Mouse (Mus musculus): ENCODE measurements at regions not wholly inside any gene's neighbourhood (a gene's known extent, or its start where the extent isn't known, plus 50 kb on each side); places are given as distances from the start of the nearest gene placed in this dataset.

GRCm38 (mm10) chr4:119050867-119051353, 57.6 kb upstream of the Slc2a1 start:
- no peak for TF ChIP-seq TCF3 (IDR thresholded peaks at IDR 0.05; ENCODE audit: insufficient read length, low read depth)
- no peak for TF ChIP-seq SRF (IDR thresholded peaks at IDR 0.05; ENCODE audit: control insufficient read depth, insufficient read length, low read depth)
- TF ChIP-seq MAX (IDR thresholded peaks at IDR 0.05; ENCODE audit: low read depth): no peak
- no peak for TF ChIP-seq REST (IDR thresholded peaks at IDR 0.05; ENCODE audit: insufficient read depth, insufficient read length)
- no peak for TF ChIP-seq MYOG (IDR thresholded peaks at IDR 0.05; ENCODE audit: control insufficient read depth in 1 of 3, insufficient read depth in 1 of 3, insufficient read length in 2 of 3, low read depth in 2 of 3)
- no peak for TF ChIP-seq MYOD1 (IDR thresholded peaks at IDR 0.05; ENCODE audit: control insufficient read depth in 1 of 3, insufficient read length in 2 of 3, low read depth in 2 of 3)
- TF ChIP-seq TCF12 (IDR thresholded peaks at IDR 0.05; ENCODE audit: insufficient read depth, poor library complexity, severe bottlenecking): no peak
- no peak for TF ChIP-seq CEBPB (IDR thresholded peaks at IDR 0.05; ENCODE audit: insufficient read depth, poor library complexity, severe bottlenecking)
- TF ChIP-seq E2F4 (IDR thresholded peaks at IDR 0.05; ENCODE audit: insufficient read depth): no peak
- TF ChIP-seq POLR2AphosphoS2 (IDR thresholded peaks at IDR 0.05; ENCODE audit: insufficient read length, low read depth): no peak
- TF ChIP-seq POLR2A (IDR thresholded peaks at IDR 0.05; ENCODE audit: insufficient read length, low read depth): no peak
- TF ChIP-seq USF1 (IDR thresholded peaks at IDR 0.05; ENCODE audit: low read depth): no peak
- Histone ChIP-seq H3K4me3 (no peak overlapping the region), H3K79me2 (ENCODE audit: control insufficient read depth, insufficient read depth) (no peaks in the 10 kb centered on the region), H3ac (ENCODE audit: control insufficient read depth, insufficient read length) (no peak overlapping the region), H3K4me2 (ENCODE audit: low read depth) (no peak overlapping the region), H3K27me3 (ENCODE audit: control insufficient read depth, insufficient read depth, insufficient read length) (peaks cover 5% of the 10 kb centered on the region), H3K36me3 (ENCODE audit: control insufficient read depth, insufficient read depth) (no peaks in the 10 kb centered on the region)

- Histone ChIP-seq H3K79me2 (ENCODE audit: control insufficient read depth, insufficient read depth) (no peaks in the 10 kb centered on the region), H3K4me3 (no peak overlapping the region), H3K4me2 (ENCODE audit: low read depth) (no peak overlapping the region), H3ac (ENCODE audit: control insufficient read depth, insufficient read length) (no peak overlapping the region), H3K36me3 (ENCODE audit: control insufficient read depth, insufficient read depth) (no peaks in the 10 kb centered on the region), H3K27me3 (ENCODE audit: control insufficient read depth, insufficient read depth, insufficient read length) (peaks cover 5% of the 10 kb centered on the region)
- TF ChIP-seq POLR2A (IDR thresholded peaks at IDR 0.05; ENCODE audit: insufficient read length, low read depth) (no peak), REST (IDR thresholded peaks at IDR 0.05; ENCODE audit: insufficient read depth, insufficient read length) (no peak), MYOD1 (IDR thresholded peaks at IDR 0.05; ENCODE audit: control insufficient read depth in 1 of 3, insufficient read length in 2 of 3, low read depth in 2 of 3) (no peak), TCF12 (IDR thresholded peaks at IDR 0.05; ENCODE audit: insufficient read depth, poor library complexity, severe bottlenecking) (no peak), E2F4 (IDR thresholded peaks at IDR 0.05; ENCODE audit: insufficient read depth) (no peak), SRF (IDR thresholded peaks at IDR 0.05; ENCODE audit: control insufficient read depth, insufficient read length, low read depth) (no peak), CEBPB (IDR thresholded peaks at IDR 0.05; ENCODE audit: insufficient read depth, poor library complexity, severe bottlenecking) (no peak), TCF3 (IDR thresholded peaks at IDR 0.05; ENCODE audit: insufficient read length, low read depth) (no peak), POLR2AphosphoS2 (IDR thresholded peaks at IDR 0.05; ENCODE audit: insufficient read length, low read depth) (no peak), MAX (IDR thresholded peaks at IDR 0.05; ENCODE audit: low read depth) (no peak), USF1 (IDR thresholded peaks at IDR 0.05; ENCODE audit: low read depth) (no peak), MYOG (IDR thresholded peaks at IDR 0.05; ENCODE audit: control insufficient read depth in 1 of 3, insufficient read depth in 1 of 3, insufficient read length in 2 of 3, low read depth in 2 of 3) (no peak)
Observed at GRCm38 (mm10) chr4:119052537-119052936, 56.0 kb upstream of the Slc2a1 start.

GRCm38 (mm10) chr4:119053241-119053640, 55.3 kb upstream of the Slc2a1 start:
- Histone ChIP-seq H3K79me2 (ENCODE audit: control insufficient read depth, insufficient read depth) (no peaks in the 10 kb centered on the region), H3K27me3 (ENCODE audit: control insufficient read depth, insufficient read depth, insufficient read length) (peaks cover 5% of the 10 kb centered on the region), H3ac (ENCODE audit: control insufficient read depth, insufficient read length) (no peak overlapping the region), H3K4me3 (no peak overlapping the region), H3K36me3 (ENCODE audit: control insufficient read depth, insufficient read depth) (no peaks in the 10 kb centered on the region), H3K4me2 (ENCODE audit: low read depth) (no peak overlapping the region)
- TF ChIP-seq USF1 (IDR thresholded peaks at IDR 0.05; ENCODE audit: low read depth) (no peak), POLR2A (IDR thresholded peaks at IDR 0.05; ENCODE audit: insufficient read length, low read depth) (no peak), MYOG (IDR thresholded peaks at IDR 0.05; ENCODE audit: control insufficient read depth in 1 of 3, insufficient read depth in 1 of 3, insufficient read length in 2 of 3, low read depth in 2 of 3) (no peak), E2F4 (IDR thresholded peaks at IDR 0.05; ENCODE audit: insufficient read depth) (no peak), REST (IDR thresholded peaks at IDR 0.05; ENCODE audit: insufficient read depth, insufficient read length) (no peak), MYOD1 (IDR thresholded peaks at IDR 0.05; ENCODE audit: control insufficient read depth in 1 of 3, insufficient read length in 2 of 3, low read depth in 2 of 3) (no peak), MAX (IDR thresholded peaks at IDR 0.05; ENCODE audit: low read depth) (no peak), CEBPB (IDR thresholded peaks at IDR 0.05; ENCODE audit: insufficient read depth, poor library complexity, severe bottlenecking) (no peak), SRF (IDR thresholded peaks at IDR 0.05; ENCODE audit: control insufficient read depth, insufficient read length, low read depth) (no peak), TCF3 (IDR thresholded peaks at IDR 0.05; ENCODE audit: insufficient read length, low read depth) (no peak), POLR2AphosphoS2 (IDR thresholded peaks at IDR 0.05; ENCODE audit: insufficient read length, low read depth) (no peak), TCF12 (IDR thresholded peaks at IDR 0.05; ENCODE audit: insufficient read depth, poor library complexity, severe bottlenecking) (no peak)

DNA sequence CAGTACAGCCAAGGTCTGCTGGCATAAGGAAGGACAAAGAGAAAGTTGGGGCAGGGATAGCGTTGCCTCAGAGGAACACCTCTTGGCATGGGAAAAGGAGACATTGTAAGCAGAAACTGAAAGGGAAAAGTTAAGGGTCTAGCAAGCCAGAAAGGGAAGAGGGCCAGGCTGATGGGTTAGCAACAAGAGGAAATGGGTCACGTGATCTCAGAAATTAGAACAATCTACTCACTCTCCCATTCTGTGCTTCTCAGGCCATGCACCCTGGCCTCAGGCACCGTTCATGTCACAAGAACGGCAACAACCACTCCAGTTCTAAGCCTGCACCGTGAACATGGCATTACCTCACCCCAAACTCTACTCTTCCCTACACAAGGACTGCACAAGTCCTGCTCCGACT, 54.8 kb upstream of the Slc2a1 start:
- no peak overlapping the region for H3ac ChIP-seq (ENCODE audit: control insufficient read depth, insufficient read length)
- no peaks in the 10 kb centered on the region for H3K36me3 ChIP-seq (ENCODE audit: control insufficient read depth, insufficient read depth)
- H3K4me3 ChIP-seq: no peak overlapping the region
- no peak overlapping the region for H3K4me2 ChIP-seq (ENCODE audit: low read depth)
- peaks cover 5% of the 10 kb centered on the region for H3K27me3 ChIP-seq (ENCODE audit: control insufficient read depth, insufficient read depth, insufficient read length)
- H3K79me2 ChIP-seq (ENCODE audit: control insufficient read depth, insufficient read depth): no peaks in the 10 kb centered on the region
- TF ChIP-seq TCF3 (IDR thresholded peaks at IDR 0.05; ENCODE audit: insufficient read length, low read depth): no peak
- no peak for TF ChIP-seq MAX (IDR thresholded peaks at IDR 0.05; ENCODE audit: low read depth)
- no peak for TF ChIP-seq TCF12 (IDR thresholded peaks at IDR 0.05; ENCODE audit: insufficient read depth, poor library complexity, severe bottlenecking)
- TF ChIP-seq MYOD1 (IDR thresholded peaks at IDR 0.05; ENCODE audit: control insufficient read depth in 1 of 3, insufficient read length in 2 of 3, low read depth in 2 of 3): no peak
- no peak for TF ChIP-seq USF1 (IDR thresholded peaks at IDR 0.05; ENCODE audit: low read depth)
- no peak for TF ChIP-seq SRF (IDR thresholded peaks at IDR 0.05; ENCODE audit: control insufficient read depth, insufficient read length, low read depth)
- TF ChIP-seq E2F4 (IDR thresholded peaks at IDR 0.05; ENCODE audit: insufficient read depth): no peak
- no peak for TF ChIP-seq REST (IDR thresholded peaks at IDR 0.05; ENCODE audit: insufficient read depth, insufficient read length)
- no peak for TF ChIP-seq POLR2AphosphoS2 (IDR thresholded peaks at IDR 0.05; ENCODE audit: insufficient read length, low read depth)
- TF ChIP-seq MYOG (IDR thresholded peaks at IDR 0.05; ENCODE audit: control insufficient read depth in 1 of 3, insufficient read depth in 1 of 3, insufficient read length in 2 of 3, low read depth in 2 of 3): no peak
- no peak for TF ChIP-seq POLR2A (IDR thresholded peaks at IDR 0.05; ENCODE audit: insufficient read length, low read depth)
- no peak for TF ChIP-seq CEBPB (IDR thresholded peaks at IDR 0.05; ENCODE audit: insufficient read depth, poor library complexity, severe bottlenecking)
